Mouse (Mus musculus): ENCODE measurements at regions not wholly inside any gene's neighbourhood (a gene's known extent, or its start where the extent isn't known, plus 50 kb on each side); places are given as distances from the start of the nearest gene placed in this dataset.
"Not testable (repeated sequence)": the region's sequence is repeated elsewhere in the genome, so short reads cannot be mapped to it uniquely, and the experiment has no call there.

DNA sequence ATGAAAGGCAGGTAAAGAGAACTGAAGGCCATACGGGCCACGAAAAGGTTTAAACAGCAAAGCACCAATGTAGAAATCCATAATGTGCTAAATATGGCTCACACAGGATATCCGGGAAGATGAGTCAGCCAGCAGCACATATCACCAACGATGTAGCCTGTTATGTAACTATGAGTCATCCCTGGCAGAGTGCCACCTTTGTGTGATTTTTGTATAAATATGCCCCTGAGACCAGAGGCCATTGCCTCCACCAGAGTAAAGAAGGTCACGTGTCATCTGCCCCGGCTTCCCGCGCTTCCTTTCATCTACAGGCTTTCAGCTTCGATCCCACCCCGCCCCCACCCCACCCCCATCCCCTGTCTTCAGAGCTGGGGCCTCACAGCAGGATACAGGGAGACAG, 138.2 kb upstream of the Trim24 start:
- Histone ChIP-seq H3K79me2 (replicated peaks; ENCODE audit: control insufficient read depth, insufficient read depth, low read length) (no peaks in the 10 kb centered on the region), H3K36me3 (ENCODE audit: control insufficient read depth, insufficient read depth, low read length) (no peaks in the 10 kb centered on the region), H3K27me3 (ENCODE audit: control insufficient read depth, insufficient read depth, low read length) (no peaks in the 10 kb centered on the region), H3K4me3 (no peak overlapping the region), H3K27ac (peak overlapping the region; percentile 74), H3K4me1 (ENCODE audit: control insufficient read depth, insufficient read depth, low read length) (peaks cover 3% of the 10 kb centered on the region), H3K9ac (ENCODE audit: low read depth, low read length) (no peak overlapping the region)
- 15% methylated on average over 10 of the region's 10 CpGs for WGBS
- intact Hi-C loops (cut with DNase I), result loop anchor here (1.0 to 10.0 kb wide), 3 partner anchors 140 to 332 kb away; no protein-coding TSS in a partner anchor
- no peak for TF ChIP-seq CTCF (IDR thresholded peaks at IDR 0.05)
- TF ChIP-seq POLR2A (IDR thresholded peaks at IDR 0.05; ENCODE audit: insufficient read depth, low read depth, low read length), result peak; percentile 32; the same call in 1 of the 2 replicates
- peak; percentile 84; the same call in 1 of the 2 replicates for TF ChIP-seq EP300 (IDR thresholded peaks at IDR 0.05; ENCODE audit: insufficient read depth, low read depth, low read length)
- DNase-seq, result peak; percentile 70 to 82

DNA sequence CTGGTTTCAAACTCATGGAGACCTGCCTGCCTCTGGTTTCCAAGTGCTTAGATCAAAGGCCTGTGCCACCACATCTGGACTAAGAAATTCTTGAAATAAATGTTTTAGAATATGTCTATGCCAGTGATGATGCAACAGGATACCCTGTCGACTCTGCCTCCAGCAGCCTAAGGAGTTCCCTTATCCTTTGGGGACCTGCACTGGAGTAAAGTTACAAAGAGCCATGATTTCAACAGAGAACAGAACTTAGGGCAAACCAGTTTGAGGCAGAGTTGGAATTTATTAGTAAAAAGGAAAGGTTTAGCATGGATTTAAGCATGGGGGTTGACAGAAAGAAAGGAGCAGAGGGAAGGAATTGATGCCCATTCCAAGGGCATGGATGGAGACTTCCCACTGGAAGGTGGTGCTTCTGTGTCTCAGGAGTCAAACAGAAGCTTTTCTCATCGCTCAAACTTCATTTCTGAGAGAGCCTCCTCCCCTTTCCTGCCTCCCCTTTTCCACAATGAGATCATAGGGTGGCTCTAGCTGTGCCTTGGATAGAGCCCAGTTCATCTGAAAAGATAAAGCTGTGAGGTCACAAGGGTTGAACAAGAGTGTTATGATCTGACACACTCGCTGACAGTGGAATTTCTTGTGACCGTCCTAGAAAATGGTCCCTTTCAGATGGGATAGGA, 135.2 kb upstream of the Trim24 start:
- Histone ChIP-seq H3K4me1 (ENCODE audit: control insufficient read depth, insufficient read depth, low read length) (peaks cover 2% of the 10 kb centered on the region), H3K27ac (peak overlapping the region; percentile 77), H3K4me3 (no peak overlapping the region), H3K36me3 (ENCODE audit: control insufficient read depth, insufficient read depth, low read length) (no peaks in the 10 kb centered on the region), H3K79me2 (replicated peaks; ENCODE audit: control insufficient read depth, insufficient read depth, low read length) (no peaks in the 10 kb centered on the region), H3K27me3 (ENCODE audit: control insufficient read depth, insufficient read depth, low read length) (no peaks in the 10 kb centered on the region), H3K9ac (ENCODE audit: low read depth, low read length) (no peak overlapping the region)
- DNase-seq, result peak in 1 of 2 experiments; percentile 40
- TF ChIP-seq CTCF (IDR thresholded peaks at IDR 0.05) (no peak), POLR2A (IDR thresholded peaks at IDR 0.05; ENCODE audit: insufficient read depth, low read depth, low read length) (peak; percentile 29; the same call in 1 of the 2 replicates), EP300 (IDR thresholded peaks at IDR 0.05; ENCODE audit: insufficient read depth, low read depth, low read length) (0 out of 2 replicates have a peak, but pooled peaks have one; percentile 20)
- intact Hi-C loops (cut with DNase I), result loop anchor here (10.0 kb wide), 2 partner anchors 199 to 329 kb away; no protein-coding TSS in a partner anchor
- whole genome bisulfite sequencing, result 19% methylated on average over 4 of the region's 4 CpGs

- no peak for TF ChIP-seq CTCF (IDR thresholded peaks at IDR 0.05)
- TF ChIP-seq EP300 (IDR thresholded peaks at IDR 0.05; ENCODE audit: insufficient read depth, low read depth, low read length), result no peak
- no peak for TF ChIP-seq POLR2A (IDR thresholded peaks at IDR 0.05; ENCODE audit: insufficient read depth, low read depth, low read length)
- Histone ChIP-seq H3K36me3 (ENCODE audit: control insufficient read depth, insufficient read depth, low read length) (no peaks in the 10 kb centered on the region), H3K9ac (ENCODE audit: low read depth, low read length) (no peak overlapping the region), H3K4me1 (ENCODE audit: control insufficient read depth, insufficient read depth, low read length) (peaks cover 1% of the 10 kb centered on the region), H3K79me2 (replicated peaks; ENCODE audit: control insufficient read depth, insufficient read depth, low read length) (no peaks in the 10 kb centered on the region), H3K27me3 (ENCODE audit: control insufficient read depth, insufficient read depth, low read length) (no peaks in the 10 kb centered on the region), H3K27ac (peak overlapping the region; percentile 77), H3K4me3 (no peak overlapping the region)
- WGBS, result 27% methylated on average over 4 of the region's 4 CpGs
- intact Hi-C loops (cut with DNase I), result loop anchor here (10.0 kb wide), 2 partner anchors 199 to 329 kb away; no protein-coding TSS in a partner anchor
- peak in 1 of 2 experiments; percentile 9 for DNase-seq
Observed at GRCm38 (mm10) chr6:37735962-37736297, 134.7 kb upstream of the Trim24 start.

GRCm38 (mm10) chr6:37740982-37741889, 129.4 kb upstream of the Trim24 start:
- no peak overlapping the region for H3K9ac ChIP-seq (ENCODE audit: low read depth, low read length)
- H3K4me1 ChIP-seq (ENCODE audit: control insufficient read depth, insufficient read depth, low read length), result peaks cover 1% of the 10 kb centered on the region
- no peak overlapping the region for H3K4me3 ChIP-seq
- WGBS, result 84% methylated on average over 14 of the region's 14 CpGs
- H3K79me2 ChIP-seq (replicated peaks; ENCODE audit: control insufficient read depth, insufficient read depth, low read length), result no peaks in the 10 kb centered on the region
- H3K27me3 ChIP-seq (ENCODE audit: control insufficient read depth, insufficient read depth, low read length), result no peaks in the 10 kb centered on the region
- intact Hi-C loops (cut with DNase I), result no loop called here
- H3K36me3 ChIP-seq (ENCODE audit: control insufficient read depth, insufficient read depth, low read length), result no peaks in the 10 kb centered on the region
- TF ChIP-seq POLR2A (IDR thresholded peaks at IDR 0.05; ENCODE audit: insufficient read depth, low read depth, low read length) (no peak), EP300 (IDR thresholded peaks at IDR 0.05; ENCODE audit: insufficient read depth, low read depth, low read length) (no peak), CTCF (IDR thresholded peaks at IDR 0.05) (no peak)
- no peak for DNase-seq
- H3K27ac ChIP-seq, result no peak overlapping the region

- intact Hi-C loops (cut with DNase I); H3K79me2 ChIP-seq (replicated peaks; ENCODE audit: control insufficient read depth, insufficient read depth, low read length); H3K27ac ChIP-seq: not testable (repeated sequence)
Observed at GRCm38 (mm10) chr6:37741916-37742315, 128.7 kb upstream of the Trim24 start.

GRCm38 (mm10) chr6:37744679-37745078, 125.9 kb upstream of the Trim24 start:
- H3K27ac ChIP-seq, result no peak overlapping the region
- H3K9ac ChIP-seq (ENCODE audit: low read depth, low read length), result no peak overlapping the region
- intact Hi-C loops (cut with DNase I), result no loop called here
- H3K36me3 ChIP-seq (ENCODE audit: control insufficient read depth, insufficient read depth, low read length), result no peaks in the 10 kb centered on the region
- no peaks in the 10 kb centered on the region for H3K79me2 ChIP-seq (replicated peaks; ENCODE audit: control insufficient read depth, insufficient read depth, low read length)
- TF ChIP-seq POLR2A (IDR thresholded peaks at IDR 0.05; ENCODE audit: insufficient read depth, low read depth, low read length), result no peak
- TF ChIP-seq CTCF (IDR thresholded peaks at IDR 0.05), result peak; percentile 53
- no peaks in the 10 kb centered on the region for H3K4me1 ChIP-seq (ENCODE audit: control insufficient read depth, insufficient read depth, low read length)
- WGBS, result 59% methylated on average over 4 of the region's 4 CpGs
- no peak for DNase-seq
- no peaks in the 10 kb centered on the region for H3K27me3 ChIP-seq (ENCODE audit: control insufficient read depth, insufficient read depth, low read length)
- H3K4me3 ChIP-seq, result no peak overlapping the region

More at GRCm38 (mm10) chr6:37741916-37742315, 128.7 kb upstream of the Trim24 start:
- 87% methylated on average over 7 of the region's 7 CpGs for WGBS
- H3K4me1 ChIP-seq (ENCODE audit: control insufficient read depth, insufficient read depth, low read length); H3K4me3 ChIP-seq; DNase-seq; H3K9ac ChIP-seq (ENCODE audit: low read depth, low read length); H3K27me3 ChIP-seq (ENCODE audit: control insufficient read depth, insufficient read depth, low read length); H3K36me3 ChIP-seq (ENCODE audit: control insufficient read depth, insufficient read depth, low read length): not testable (repeated sequence)
